Mouse (Mus musculus) hindbrain, postnatal 0 days (tissue): ENCODE measurements at regions not wholly inside any gene's neighbourhood (a gene's known extent, or its start where the extent isn't known, plus 50 kb on each side); places are given as distances from the start of the nearest gene placed in this dataset.

Experiments used
- ATAC-seq: fragments of 200-750 bp; cut with Nextera tagmentation; 2 replicates; pipeline ENCODE4 v1.8.0; 2017; ENCODE audit warnings: mild to moderate bottlenecking, moderate TSS enrichment, moderate library complexity
- DNase-seq: peaks from one replicate; pipeline ENCODE4 v3.0.0-alpha.2; 2015; ENCODE audit warnings: low spot score
- H3K27ac ChIP-seq: fragments of 300-500 bp; sonication (generic); 2 replicates; pipeline ENCODE4 v1.5.1; 2014; ENCODE audit warnings: mild to moderate bottlenecking
- H3K27me3 ChIP-seq: fragments of 300-500 bp; sonication (generic); 2 replicates; pipeline ENCODE4 v1.6.1; 2014; ENCODE audit warnings: low read length, mixed read lengths; ENCODE audit not compliant: insufficient read depth
- H3K36me3 ChIP-seq: fragments of 300-500 bp; sonication (generic); 2 replicates; pipeline ENCODE4 v1.6.1; 2014; ENCODE audit warnings: low read length, mixed read lengths; ENCODE audit not compliant: insufficient read depth
- H3K4me1 ChIP-seq: fragments of 300-500 bp; sonication (generic); 2 replicates; pipeline ENCODE4 v1.6.1; 2014; ENCODE audit warnings: antibody characterized with exemption, low read length, mixed read lengths; ENCODE audit not compliant: insufficient read depth
- H3K4me2 ChIP-seq: fragments of 300-500 bp; sonication (generic); 2 replicates; pipeline ENCODE4 v1.6.1; 2014; ENCODE audit warnings: low read depth, mild to moderate bottlenecking, low read length, moderate library complexity, mixed read lengths
- H3K4me3 ChIP-seq: fragments of 300-500 bp; sonication (generic); 2 replicates; pipeline ENCODE4 v1.5.1; 2014; ENCODE audit warnings: low read length
- H3K9ac ChIP-seq: fragments of 300-500 bp; sonication (generic); replicated peaks from 2 replicates; pipeline ENCODE4 v1.6.1; 2014; ENCODE audit warnings: mild to moderate bottlenecking, low read length, moderate library complexity, mixed read lengths
- H3K9me3 ChIP-seq: fragments of 300-500 bp; sonication (generic); 2 replicates; pipeline ENCODE4 v1.6.1; 2016; ENCODE audit warnings: low read length, mixed read lengths
- CTCF ChIP-seq: IDR thresholded peaks from 2 replicates; pipeline ENCODE4 v1.5.1; 2016; ENCODE audit warnings: antibody characterized with exemption, control low read depth, low read depth
- WGBS: fragments of 180-500 bp; shearing (Covaris S2); extraction: QIAGEN DNeasy Blood & Tissue Kit; methylation state at CpG from one replicate; pipeline ENCODE4 v1.1.7; 2014; 5-methylcytosine and 5-hydroxymethylcytosine counted together

DNA sequence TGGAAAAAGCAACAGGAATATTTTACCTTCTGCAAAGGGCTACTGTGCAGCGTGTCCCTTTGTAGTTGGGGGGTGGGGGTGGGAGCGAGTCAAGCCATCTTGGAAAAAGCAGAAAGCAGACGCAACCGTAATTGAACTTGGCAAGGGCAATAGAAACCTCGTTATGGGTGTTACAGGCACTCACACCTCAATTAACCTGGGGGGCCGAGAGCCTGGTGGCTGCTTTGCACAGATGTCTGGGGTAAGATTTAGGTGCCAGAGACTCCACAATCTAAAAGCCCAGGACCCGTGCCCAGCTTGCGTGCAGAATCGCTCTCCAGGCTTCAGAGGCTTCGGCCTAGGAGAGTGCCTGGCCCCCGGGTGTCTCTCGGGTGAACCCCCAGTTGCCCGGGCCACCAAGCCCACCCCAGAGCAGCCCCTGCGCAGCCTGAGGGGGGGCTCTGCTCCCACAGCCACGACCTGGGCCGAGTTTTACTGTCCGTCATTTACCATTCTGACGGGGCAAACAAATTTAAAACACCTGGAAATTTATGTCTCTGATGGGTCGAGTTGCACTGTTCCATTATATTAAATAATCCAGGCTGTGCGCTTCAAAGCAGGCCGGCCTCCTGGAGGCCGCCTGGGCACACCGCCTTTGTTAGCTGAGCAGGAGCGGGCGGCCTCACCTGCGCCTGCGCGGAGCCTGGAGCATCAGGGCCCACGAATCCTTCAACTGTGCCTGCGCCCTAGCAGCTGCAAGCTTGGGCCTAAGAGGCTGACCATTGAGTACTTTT, 212.4 kb downstream of the Srbd1 start:
- ATAC-seq (no peak), DNase-seq (no peak)
- no peak for TF ChIP-seq CTCF
- H3K4me1 ChIP-seq = no peaks in the 10 kb centered on the region
- no peak overlapping the region for H3K4me2 ChIP-seq
- H3K9me3 ChIP-seq = no peaks in the 10 kb centered on the region
- H3K27me3 ChIP-seq = no peaks in the 10 kb centered on the region
- H3K4me3 ChIP-seq = no peak overlapping the region
- 78% methylated on average over 30 of the region's 30 CpGs for WGBS
- no peak overlapping the region for H3K27ac ChIP-seq
- no peak overlapping the region for H3K9ac ChIP-seq
- H3K36me3 ChIP-seq = no peaks in the 10 kb centered on the region

DNA sequence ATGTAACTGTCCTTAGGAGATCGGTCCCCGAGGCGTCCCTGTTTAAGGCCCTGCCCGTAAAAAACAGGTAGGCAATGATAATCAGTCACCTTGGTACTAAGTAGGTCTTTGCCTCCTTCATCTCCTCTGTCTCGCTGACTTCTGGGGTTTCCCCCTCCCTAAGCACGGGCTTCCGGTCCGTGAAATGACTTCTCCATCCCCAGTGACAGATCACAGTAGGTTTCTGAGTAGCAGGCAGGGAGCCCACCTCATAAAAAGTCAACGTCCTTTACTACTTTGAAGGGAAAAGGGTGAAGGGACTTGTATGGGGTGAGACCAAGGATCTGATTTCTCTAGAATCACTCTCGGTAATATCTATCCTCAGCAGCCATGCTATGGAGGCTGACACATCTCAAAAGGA, 213.0 kb downstream of the Srbd1 start:
- Histone ChIP-seq H3K4me3 (no peak overlapping the region), H3K9ac (no peak overlapping the region), H3K36me3 (no peaks in the 10 kb centered on the region), H3K4me1 (no peaks in the 10 kb centered on the region), H3K27me3 (no peaks in the 10 kb centered on the region), H3K9me3 (no peaks in the 10 kb centered on the region), H3K4me2 (no peak overlapping the region), H3K27ac (no peak overlapping the region)
- no peak for DNase-seq
- TF ChIP-seq CTCF = no peak
- whole genome bisulfite sequencing = 83% methylated on average over 10 of the region's 10 CpGs
- no peak for ATAC-seq

DNA sequence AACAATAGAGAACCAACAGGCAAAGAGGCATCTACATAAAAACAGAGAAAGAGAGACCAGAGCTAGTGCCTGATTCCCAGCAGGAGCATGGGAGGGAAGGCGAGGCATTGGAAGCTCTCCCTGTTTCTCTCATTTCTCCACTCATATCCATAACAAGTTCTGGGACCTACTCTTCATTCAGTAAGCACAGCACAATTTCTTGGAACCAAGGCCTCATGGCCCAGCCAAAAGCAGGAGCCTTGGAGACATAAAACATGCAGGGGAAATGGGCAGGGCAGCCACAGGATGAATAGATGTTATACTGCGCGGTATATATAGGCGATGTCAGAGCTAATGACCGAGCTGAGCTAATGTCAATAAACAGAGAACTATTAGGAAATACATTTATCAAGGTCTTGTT, 214.2 kb downstream of the Srbd1 start:
- no peak overlapping the region for H3K4me2 ChIP-seq
- TF ChIP-seq CTCF = no peak
- H3K4me3 ChIP-seq = no peak overlapping the region
- no peak overlapping the region for H3K9ac ChIP-seq
- no peaks in the 10 kb centered on the region for H3K4me1 ChIP-seq
- no peak overlapping the region for H3K27ac ChIP-seq
- H3K36me3 ChIP-seq = no peaks in the 10 kb centered on the region
- DNase-seq = peak; percentile 13
- H3K27me3 ChIP-seq = no peaks in the 10 kb centered on the region
- no peaks in the 10 kb centered on the region for H3K9me3 ChIP-seq
- WGBS = 54% methylated on average over 5 of the region's 5 CpGs
- ATAC-seq = no peak

DNA sequence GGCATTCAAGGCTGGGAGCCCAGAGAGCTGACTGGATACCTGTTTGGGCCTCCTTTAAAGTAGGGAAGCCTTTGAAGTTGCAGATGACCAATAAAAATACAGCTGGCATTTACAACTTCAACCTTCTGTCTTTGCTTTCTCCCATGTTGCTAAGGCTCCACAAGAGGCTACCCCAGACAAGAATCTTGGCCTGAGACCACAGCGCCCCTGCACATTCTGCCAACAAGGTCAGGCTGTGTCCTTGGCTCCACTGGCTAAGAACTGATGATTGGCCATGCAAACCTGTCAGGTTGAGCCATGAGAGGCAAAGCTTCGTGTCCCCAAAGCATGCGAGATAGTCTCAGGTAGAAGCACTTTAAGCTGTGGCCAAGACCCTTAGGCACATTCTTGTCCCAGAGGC, 214.6 kb downstream of the Srbd1 start:
- DNase-seq = peak; percentile 27
- no peaks in the 10 kb centered on the region for H3K9me3 ChIP-seq
- no peaks in the 10 kb centered on the region for H3K36me3 ChIP-seq
- H3K4me3 ChIP-seq = no peak overlapping the region
- ATAC-seq = no peak
- H3K27me3 ChIP-seq = no peaks in the 10 kb centered on the region
- no peak for TF ChIP-seq CTCF
- no peak overlapping the region for H3K4me2 ChIP-seq
- H3K27ac ChIP-seq = no peak overlapping the region
- H3K4me1 ChIP-seq = no peaks in the 10 kb centered on the region
- no peak overlapping the region for H3K9ac ChIP-seq
- whole genome bisulfite sequencing = 75% methylated on average over 3 of the region's 3 CpGs

DNA sequence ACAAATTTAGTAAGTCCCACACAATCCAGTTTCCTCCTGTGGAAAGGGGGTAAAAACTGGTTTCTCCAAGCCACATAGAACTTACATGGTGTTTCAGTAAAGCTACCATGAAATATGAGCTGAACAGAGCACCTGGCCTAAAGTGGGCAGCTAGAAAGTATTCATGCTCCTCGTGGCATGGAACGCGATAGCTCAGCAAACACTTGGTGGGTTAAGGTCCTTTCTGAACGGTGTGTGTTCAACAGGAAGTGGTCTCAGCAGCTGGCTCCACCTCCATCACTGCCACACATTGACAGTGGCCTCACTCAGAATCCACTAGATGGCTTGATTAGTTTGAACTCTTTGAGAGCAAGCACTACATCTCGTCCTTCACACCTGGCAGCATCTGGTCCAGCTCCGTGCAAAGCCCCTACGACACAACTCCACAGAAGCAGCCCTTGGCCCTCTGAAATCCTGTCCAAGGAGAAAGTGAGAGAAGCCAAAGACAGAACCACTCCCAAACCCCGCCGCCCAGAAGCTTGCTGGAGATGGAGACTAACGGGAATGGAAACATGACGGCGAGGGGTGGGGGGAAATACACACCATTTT, 215.2 kb downstream of the Srbd1 start:
- Histone ChIP-seq H3K27ac (no peak overlapping the region), H3K4me2 (no peak overlapping the region), H3K9me3 (no peaks in the 10 kb centered on the region), H3K36me3 (no peaks in the 10 kb centered on the region), H3K9ac (no peak overlapping the region), H3K4me3 (no peak overlapping the region), H3K4me1 (no peaks in the 10 kb centered on the region), H3K27me3 (no peaks in the 10 kb centered on the region)
- 88% methylated on average over 12 of the region's 12 CpGs for WGBS
- no peak for DNase-seq
- no peak for TF ChIP-seq CTCF
- ATAC-seq = no peak

DNA sequence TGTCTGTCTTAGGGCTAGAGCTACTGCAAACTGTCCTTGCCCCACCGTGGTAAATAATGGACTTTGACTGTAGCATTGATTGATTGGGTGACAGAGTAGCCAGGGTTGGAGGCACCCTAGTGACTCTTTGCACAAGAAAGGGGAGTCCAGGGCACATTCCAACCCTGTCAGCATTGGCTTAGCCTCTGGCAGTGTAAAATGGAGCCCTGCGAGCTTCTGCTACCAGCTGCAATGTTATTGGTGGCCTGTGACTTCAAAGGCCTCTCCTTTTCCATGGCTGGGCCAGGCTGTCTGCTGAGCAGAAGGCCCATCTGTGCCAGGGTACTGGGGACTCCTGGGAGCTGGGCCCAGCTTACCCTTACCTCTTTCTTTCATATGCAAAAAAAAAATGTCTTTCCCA, 216.4 kb downstream of the Srbd1 start:
- TF ChIP-seq CTCF = no peak
- Histone ChIP-seq H3K27me3 (no peaks in the 10 kb centered on the region), H3K4me3 (no peak overlapping the region), H3K36me3 (no peaks in the 10 kb centered on the region), H3K4me2 (no peak overlapping the region), H3K27ac (no peak overlapping the region), H3K9ac (no peak overlapping the region), H3K4me1 (no peaks in the 10 kb centered on the region), H3K9me3 (no peaks in the 10 kb centered on the region)
- no peak for ATAC-seq
- peak; percentile 8 for DNase-seq
- 45% methylated on average over 2 of the region's 2 CpGs for WGBS

DNA sequence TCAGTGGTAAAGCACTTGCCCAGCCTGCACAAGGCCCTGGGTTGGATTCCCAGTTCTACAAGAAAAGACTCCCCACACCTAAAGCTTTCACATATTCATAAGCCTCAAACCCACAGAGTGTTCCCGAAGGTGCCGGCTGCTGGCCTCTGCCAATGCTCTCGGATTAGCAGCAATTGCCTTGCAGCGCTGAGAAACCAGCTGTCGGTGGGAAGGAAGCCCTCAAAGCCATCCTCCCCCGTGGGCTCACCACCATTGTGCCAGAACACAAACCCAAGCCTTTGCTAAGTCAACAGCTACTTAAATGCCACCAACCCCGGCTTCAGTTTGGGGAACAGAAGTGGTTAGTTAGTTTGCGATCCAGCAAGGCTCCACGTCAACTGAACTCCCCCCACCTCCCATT, 217.7 kb downstream of the Srbd1 start:
- ATAC-seq = no peak
- no peak overlapping the region for H3K4me3 ChIP-seq
- no peaks in the 10 kb centered on the region for H3K4me1 ChIP-seq
- no peaks in the 10 kb centered on the region for H3K9me3 ChIP-seq
- WGBS = 64% methylated on average over 9 of the region's 9 CpGs
- H3K27ac ChIP-seq = no peak overlapping the region
- no peaks in the 10 kb centered on the region for H3K27me3 ChIP-seq
- no peak for TF ChIP-seq CTCF
- H3K36me3 ChIP-seq = no peaks in the 10 kb centered on the region
- peak; percentile 34 for DNase-seq
- H3K4me2 ChIP-seq = no peak overlapping the region
- no peak overlapping the region for H3K9ac ChIP-seq
